Mouse (Mus musculus): ENCODE data around the gene Ube2l6.
A peak's percentile ranks its signal among the peaks of the same experiment; 100 is the strongest.

Ube2l6 gene

DNA sequence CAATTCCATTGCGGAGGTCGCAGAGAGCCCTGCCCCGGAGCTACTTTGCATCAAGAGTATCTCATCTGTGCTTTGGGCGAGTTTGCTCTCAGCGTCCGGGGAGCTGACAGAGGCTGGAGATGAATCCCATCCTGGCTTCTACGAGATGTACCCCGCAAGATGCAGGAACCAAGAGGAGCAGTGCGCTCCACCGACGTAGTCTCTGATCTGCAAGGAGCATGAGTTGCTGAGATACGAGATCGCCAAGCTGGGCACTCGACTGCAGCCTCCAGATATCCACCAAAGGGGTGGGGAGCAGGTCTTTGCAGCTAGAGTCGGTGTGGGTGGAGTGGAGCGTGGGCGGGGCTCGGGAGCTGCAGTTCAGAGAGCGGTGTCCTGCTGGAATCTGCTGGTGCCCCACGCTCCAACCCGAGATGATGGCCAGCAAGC lies at the start of gene Ube2l6:
Gene Ube2l6, plus strand, starts transcription at position 336 of the 429 bp plus-strand sequence.
- DNase-seq: peak; percentile 74 to 85

DNA sequence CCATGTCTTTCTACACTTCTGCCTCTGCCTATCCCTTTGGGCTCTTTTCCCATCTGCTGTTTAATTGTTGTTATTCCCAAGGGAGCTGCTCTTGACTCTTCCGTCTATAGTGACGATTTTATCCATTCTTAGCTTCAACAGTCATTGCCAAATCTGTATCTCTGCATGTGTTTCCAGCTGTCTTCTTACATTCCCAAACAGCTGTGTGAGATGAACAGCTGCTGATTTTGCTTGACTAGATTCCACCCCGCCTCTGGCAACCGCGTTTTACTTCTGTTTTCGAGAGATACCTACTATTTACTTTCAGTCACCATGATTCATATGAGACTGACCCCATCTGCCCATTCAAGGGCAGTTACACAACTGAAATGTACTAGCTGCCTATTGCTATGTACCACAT lies 48.5 kb upstream of the Ube2l6 start:
- DNase-seq: no peak

DNA sequence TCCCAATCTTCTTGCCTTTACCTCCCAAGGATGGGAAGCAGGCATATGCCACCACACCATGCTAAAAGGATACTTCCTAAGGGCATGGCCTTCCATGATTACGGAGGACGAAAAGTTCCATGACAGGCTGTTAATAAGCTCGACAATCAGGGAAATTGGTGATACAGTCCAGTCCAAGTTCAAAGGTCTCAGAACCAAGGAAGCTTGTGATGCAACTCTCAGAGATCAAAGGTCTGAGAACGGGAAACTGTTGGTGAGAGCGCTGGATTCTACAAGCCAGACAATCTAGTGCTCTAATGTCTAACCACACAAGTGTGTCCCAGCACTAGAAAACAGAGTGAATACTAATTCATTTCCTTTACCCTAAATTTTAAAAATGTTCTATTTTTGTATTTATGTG lies 42.4 kb upstream of the Ube2l6 start:
- DNase-seq: peak; percentile 62 to 81

DNA sequence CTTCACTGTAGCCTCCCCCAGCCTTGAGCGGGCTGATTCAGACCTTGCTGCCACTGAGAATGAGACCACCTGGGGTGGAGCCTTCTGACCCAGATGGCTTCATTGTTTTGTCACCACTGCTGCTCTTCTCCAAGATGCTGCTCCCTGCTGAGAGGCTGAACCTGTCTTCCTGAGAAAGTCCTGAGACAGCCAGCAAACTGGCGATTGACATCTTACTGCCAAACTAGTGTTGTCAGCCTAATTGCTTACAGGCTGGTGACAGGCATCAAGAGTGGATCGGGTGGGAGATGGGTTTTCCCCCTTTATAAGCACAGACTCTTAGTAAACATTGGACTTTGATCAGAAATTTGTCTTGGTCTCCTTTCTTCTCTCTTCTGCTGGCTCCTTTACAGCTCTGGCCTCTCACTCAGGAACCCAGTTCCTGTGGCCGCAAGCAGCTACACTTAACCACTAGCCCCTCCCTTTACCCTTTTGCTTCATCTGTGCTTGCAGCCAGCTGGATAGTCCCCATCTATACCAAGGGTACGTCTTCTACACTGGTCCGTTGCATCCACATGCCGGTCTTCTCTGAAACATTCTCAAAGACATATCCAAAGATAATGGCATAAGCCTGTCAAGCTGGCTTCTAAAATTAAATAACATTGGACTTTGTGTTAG lies 41.5 kb upstream of the Ube2l6 start:
- DNase-seq: no peak

DNA sequence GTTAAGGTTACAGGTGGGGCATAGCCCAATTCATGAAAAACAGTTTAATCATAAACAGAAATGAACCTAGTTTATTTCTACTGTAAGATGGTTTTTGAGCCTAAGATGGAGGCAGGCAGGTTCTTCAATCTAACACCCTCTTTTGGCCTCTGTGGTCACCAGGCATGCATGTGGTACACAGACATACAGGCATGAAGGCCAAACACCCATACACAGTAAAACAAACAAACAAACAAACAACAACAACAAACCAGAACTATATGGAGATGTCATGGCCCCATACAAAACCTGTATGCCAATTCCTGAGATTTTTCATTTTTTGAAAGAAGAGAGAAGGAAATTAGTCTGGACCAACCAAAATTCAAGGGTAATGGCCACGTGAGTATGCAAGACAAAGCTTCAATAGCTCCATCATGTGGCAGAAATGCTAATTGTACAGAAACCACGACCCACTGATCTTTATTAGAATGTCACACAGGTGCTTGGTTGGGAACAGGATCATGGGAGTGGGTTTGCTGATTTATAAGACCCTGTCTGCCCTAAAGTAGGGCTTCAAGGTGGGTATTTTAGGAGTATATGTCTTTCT lies 40.0 kb upstream of the Ube2l6 start:
- DNase-seq: peak; percentile 71 to 78

DNA sequence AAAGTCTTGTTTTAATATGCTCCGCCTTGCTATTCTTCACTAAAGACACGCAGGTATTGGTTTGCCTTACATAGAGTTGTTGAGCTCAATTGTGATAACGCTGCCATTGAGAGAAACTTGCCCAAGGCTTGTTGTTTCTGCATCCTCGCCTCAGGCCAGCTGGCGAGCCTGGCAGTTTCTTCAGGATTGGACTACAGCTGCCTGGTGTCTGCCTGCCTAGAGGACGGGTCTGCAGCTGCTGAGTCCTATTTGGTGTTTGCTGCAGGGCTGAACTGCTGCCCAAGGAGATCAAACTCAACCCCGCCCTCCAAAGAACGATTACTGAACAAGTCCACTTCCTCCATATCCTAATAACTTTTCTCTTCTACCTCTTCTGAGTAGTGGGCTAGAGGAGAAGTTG lies 37.9 kb upstream of the Ube2l6 start:
- DNase-seq: no peak

DNA sequence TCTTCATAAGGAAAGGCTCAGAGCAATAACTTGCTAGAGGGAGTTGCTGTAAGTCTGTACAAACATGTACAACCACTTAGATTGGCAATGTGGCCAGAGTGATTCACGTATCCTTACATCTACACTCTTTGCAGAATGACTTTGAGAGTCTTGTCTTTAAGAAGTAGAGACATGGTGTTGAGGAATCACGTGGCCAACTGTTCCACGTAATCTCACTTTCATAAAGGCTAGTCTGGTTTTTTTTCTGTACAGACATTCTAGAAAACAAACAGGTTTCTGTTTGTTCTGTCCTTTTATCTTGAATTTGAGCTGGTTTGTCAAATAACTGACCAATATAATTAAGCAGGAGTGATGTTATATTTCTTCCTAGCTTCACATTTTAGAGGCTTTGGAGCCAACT lies 37.3 kb upstream of the Ube2l6 start:
- DNase-seq: no peak

DNA sequence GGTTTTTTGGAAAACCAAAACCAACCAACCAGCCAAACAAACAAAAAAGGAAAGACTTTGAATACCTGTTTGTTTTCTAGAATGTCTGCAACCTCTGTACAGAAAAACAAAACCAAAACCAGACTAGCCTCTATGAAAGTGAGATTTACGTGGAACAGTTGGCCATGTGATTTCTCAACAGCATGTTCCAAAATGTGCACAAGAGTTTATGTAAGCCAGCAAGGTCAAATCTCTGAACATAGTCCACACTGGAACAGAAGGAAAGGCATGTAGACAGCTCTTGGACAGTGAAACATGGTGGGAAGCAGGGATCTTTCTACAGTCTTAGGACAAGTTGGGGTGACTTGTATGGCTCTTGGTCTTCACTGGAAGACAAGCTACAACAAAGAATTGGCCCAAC lies 36.8 kb upstream of the Ube2l6 start:
- no peak for DNase-seq

DNA sequence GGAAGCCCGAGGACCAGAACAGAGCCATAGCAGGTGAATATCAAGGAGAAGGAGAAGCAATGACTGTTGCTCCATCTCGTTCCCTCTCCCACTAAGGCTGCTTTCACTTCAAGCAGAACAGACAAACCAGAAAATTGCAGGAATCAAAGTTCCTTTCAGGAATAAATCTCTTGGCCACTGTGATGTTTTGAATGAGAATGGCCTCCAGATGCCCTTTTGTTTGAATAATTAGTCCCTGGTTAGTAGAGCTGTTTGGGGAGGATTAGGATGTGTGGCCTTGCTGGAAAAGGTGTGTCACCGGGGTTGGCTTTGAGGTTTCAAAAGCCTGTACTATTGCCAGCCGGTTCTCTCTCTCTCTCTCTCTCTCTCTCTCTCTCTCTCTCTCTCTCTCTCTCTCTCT lies 36.3 kb upstream of the Ube2l6 start:
- DNase-seq: no peak

DNA sequence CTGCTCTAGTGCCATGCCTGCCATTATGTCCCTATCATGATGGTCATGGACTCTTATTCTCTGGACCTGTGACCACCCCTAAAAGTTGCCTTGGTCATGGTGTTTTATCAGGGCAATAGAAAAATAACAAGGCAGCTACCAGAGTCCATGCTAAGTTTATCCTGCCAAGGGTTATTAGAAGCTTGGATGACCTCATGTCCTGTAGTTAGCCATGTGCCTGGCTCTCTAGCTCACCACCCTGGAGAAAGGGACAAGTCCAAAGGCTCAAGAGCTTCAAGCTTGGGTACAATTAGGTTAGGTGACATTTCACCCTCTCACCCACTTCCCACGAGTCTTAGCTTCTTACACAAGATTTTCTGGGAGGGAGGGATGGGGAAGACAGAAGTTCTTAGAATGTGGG lies 35.8 kb upstream of the Ube2l6 start:
- no peak for DNase-seq

DNA sequence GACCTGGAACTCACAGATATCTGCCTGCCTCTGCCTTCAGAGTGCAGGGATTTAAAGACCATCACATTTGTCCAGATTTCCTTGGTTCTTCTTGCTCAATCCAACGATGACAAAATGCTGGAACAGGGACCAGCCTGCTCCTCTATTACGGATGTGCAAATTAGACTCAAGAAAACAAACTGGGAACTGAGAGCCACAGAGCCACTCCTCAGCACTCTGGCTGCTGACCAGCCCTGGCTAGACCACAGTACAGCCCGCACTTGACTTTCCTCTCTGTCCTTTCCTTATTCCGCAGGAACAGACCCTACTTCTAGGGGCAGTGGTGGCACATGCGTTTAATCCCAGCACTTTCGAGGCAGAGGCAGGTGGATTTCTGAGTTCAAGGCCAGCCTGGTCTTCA lies 28.1 kb upstream of the Ube2l6 start:
- DNase-seq: no peak

DNA sequence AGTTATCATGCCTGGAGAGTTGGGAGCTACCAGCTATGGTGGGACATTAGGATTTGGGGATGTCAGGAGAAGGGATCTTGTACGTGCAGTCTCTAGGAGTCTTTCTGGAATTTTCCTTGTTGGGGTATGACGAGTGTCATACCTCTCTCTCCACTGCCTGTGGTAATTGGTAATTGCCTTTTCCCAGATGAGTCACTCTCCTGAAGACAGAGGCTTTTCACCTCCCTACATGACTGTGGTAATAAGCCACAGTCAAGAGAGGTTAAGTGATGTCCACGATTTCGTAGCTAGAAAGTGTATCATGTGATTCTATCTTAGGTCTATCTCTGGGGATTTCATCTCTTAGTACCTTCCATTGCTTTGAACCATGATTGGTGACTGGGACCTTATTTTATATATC lies 26.2 kb upstream of the Ube2l6 start:
- DNase-seq: no peak

DNA sequence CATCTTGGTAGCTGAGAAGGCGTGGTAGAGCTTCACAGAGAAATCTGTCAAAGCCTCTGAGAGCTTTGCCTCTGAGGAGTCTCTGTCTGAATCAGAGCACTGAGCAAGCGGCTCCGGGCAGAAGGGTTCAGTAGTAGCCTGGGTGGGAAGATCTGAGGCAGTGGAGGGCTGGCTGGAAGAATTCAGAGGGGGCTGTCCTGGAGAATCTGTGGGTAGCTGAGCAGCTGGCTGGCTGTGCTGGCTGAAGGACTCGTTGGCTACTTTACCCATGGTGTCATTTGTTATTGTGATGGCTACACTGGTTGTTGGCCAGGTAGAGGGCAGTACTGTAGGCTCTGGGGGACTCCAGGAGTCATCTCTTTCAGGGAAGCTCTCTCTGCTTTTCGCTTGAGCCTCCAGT lies 25.4 kb upstream of the Ube2l6 start:
- no peak for DNase-seq

DNA sequence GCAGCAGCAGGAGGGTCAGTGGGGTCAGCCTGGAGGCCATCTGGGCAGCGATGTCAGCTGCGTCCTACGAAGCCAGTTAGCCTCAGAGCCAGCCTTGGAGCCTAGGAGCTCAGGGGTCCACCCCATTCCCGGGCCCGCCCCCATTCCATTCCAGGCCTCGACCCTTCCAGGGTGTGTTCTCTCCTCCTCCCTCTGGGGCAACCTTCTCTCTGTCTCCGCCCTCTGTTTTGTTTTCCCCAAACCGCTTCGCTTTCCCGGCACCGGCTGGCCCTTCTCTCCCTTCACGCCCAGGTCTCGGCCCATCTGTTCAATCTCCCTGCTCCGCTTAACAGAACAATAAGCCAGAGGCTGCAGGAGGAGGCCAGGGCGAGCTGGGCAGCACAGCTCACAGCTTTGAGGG lies 23.9 kb upstream of the Ube2l6 start:
- peak; percentile 60 to 67 for DNase-seq

DNA sequence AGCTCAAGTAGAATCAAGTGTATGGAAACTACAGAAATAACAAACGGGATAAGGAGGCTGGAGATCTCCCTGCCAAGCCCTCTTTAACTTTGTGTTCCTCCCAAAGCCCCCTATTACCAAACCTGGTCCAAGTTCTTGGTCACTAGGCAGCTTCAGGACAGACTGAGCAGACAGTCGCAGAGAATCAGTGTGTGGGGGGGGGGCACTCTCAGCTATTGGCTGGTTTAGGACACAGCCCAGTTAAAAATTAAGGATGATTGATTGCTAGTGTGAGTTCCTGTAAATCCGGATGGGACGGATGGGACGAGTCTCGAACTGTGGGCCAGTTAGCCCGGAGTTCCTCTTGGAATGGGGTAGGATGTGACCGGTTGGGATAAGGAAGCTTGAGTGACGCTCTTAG lies 23.4 kb upstream of the Ube2l6 start, which contains the start of gene Serping1:
Gene Serping1, minus strand, starts transcription at position 204 of the 400 bp plus-strand sequence.
- no peak for DNase-seq

DNA sequence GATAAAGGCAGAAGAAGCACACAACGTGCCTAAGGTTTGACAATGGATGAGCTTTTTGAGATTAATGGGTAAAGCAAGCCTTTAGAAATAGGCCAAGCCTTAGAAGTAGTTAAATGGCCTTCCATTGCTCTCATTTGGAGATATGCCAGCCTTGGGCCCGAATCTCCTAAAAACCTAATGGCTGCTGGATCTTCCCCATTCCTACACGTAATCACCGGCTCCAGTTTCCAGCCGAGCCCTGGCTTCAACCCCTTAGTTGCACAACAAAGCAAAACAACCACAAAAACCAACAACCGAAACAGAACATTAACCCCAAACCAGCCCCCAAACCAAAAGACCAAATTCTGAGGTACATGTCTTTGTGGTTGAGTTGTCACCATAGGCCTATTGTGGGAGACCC lies 23.0 kb upstream of the Ube2l6 start:
- no peak for DNase-seq

DNA sequence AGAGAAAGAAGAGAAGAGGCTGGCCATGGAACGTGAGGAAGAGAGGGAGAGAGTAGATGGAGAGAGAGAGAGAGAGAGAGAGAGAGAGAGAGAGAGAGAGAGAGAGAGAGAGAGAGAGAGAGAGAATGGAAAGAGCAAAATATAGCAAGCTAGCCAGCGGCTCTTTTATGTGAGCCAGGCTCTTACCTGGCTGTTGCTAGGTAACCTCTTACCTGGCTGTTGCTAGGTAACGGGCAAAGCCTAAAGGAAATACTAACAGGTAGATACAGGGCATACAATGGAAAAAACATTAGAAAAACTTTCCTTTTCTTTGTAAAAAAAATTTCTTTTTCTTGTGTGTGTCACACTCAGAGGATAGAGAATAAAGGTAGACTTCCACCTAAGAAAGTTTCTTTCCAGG lies 20.9 kb upstream of the Ube2l6 start:
- DNase-seq: no peak

DNA sequence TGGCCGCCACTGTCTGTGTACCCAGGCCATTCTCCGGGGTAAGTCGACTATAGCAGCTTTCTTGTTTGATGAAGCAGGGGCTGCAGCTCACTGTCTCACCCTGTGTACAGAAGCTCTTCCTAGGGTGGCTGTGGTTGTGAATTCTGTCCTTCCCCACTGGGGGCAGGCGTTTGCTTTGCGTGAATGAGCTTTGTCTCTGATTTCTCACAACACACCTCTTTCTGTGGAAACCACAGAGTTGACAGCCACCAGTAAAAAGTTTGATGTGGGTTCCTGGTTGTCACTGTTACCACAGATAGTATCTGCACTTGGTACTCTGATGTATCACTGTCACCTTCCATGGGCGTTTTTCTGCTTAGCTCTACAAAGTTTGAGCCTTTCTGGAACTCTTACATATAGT lies 19.4 kb upstream of the Ube2l6 start:
- DNase-seq: no peak

DNA sequence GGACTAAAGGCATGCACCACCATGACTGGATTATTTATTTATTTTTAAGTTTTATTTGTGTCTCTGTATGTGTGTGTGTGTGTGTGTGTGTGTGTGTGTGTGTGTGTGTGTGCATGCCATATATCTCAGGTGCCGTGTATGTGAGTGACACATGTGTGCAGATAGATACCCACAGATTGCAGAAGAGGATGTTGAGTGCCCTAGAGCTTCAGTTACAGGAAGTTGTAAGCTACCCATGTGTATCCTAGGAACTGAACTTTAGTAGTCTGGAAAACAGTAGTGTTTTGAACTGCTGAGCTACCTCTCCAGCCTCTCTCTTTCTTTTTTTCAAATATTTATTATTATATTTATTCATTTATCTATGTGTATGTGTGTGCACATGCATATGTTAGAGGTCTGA lies 15.3 kb upstream of the Ube2l6 start:
- DNase-seq: no peak

DNA sequence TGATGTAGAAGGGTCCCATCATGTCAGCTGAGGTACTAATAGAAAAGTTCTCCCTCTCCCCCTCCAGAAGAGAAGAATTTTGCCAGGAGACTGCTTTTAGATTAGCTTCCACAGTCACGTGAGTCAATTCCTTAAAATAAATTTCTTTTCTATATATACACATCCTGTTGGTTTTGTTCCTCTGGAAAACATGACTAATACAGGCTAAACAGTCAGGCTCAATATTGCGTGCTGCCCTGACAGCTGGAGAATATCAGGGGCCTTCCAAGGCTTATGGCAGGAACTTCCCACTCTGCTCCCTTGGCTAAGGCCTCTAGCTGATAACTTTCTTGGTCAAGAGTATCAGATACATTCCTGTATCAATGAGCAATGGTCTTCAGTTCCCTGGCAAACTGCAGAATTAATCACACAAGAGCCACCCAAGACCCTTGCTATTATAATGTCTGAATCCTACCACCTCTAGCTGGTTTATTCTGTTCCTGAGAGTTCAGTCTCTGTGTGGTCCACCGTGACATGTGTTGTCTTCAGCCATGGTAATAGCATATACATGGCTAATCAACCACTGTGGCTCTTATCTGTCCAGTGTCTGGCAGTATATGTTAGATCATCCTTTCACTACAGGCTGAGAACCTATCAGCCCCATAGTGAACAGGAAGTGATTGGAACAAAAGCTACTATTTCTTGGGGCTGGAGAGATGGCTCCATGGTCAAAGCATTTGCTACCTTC lies 14.6 kb upstream of the Ube2l6 start:
- DNase-seq: peak in 1 of 2 experiments; percentile 21

DNA sequence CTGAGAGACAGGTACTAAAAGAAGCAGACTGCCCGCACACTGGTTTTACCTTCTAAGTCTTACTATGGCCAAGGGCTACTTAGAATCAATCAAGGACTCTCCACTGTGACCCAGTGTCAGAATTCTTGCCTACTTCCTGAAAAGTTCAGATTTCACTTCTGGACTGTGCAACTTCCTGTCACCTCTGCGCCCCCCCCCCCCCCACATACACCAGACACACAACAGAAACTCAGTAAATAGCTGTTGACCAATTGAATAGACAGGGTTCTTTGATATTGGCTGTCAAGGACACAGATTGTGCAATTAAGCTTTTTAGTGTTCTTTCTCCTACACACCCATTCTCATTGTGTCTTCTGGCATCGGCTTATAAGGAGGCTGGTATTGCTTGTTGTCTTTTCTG lies 10.3 kb upstream of the Ube2l6 start:
- DNase-seq: no peak

DNA sequence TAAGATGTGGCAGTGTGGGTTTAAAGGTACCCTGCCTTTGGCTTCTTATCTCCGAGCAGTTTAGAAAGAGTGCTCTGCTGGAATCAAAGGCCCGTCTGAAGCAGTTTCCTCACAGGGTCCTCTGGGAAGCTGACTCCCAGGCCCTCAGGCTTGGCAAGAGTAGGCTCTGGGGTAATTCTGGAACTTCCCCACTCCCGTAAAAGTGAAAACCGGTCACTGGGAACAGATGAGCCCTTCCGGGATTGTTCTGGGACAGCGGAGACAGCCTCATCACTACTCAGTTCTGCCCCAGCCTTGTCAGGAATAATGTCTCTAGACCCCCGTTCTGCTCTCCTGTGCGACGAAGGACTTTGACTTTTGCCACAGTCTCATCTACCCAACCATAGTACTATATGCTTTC lies 8.2 kb upstream of the Ube2l6 start:
- DNase-seq: no peak

DNA sequence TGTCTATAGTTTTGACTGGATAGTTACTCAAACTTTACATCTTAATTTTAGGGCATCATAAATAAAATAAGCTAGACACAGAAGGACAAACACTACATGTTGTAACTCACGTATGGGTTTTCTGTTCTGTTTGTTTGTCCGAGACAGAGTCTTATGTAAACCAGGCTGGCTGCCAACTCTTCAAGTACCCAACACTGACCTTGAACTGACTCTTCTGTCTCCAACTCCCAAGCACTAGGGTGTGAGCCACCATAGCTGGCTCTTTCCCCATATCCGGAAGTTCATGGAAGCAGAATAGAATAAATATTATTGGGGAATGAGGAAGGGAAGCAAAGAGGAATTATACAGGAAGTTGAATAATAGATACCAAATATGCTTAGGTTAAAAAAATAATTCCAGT lies 6.1 kb upstream of the Ube2l6 start:
- DNase-seq: peak; percentile 27 to 37

DNA sequence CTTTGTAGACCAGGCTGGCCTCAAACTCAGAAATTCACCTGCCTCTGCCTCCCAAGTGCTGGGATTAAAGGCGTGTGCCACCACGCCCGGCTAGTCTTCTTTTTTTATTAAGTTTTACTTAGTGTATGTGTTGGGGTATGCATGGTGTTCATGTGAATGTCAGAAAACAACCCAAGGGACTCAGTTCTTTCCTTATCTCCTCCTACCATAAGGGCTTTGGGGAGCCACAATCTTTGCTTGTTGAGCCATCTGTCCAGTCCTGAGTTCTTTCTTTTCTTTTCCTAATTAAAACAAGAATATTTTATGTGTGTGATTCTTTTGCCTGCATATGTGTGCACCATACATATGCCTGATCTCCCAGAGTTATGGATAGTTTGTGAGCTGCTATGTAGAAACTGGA lies 5.5 kb upstream of the Ube2l6 start:
- no peak for DNase-seq
